Mouse (Mus musculus) liver, adult 2 months (tissue): ENCODE results near the gene Gtpbp8.

Experiments used
- CTCF ChIP-seq: fragments of 200-500 bp; IDR thresholded peaks from 2 replicates; pipeline ENCODE4 v1.5.1; 2011; ENCODE audit warnings: low read depth, low read length, control low read depth
- POLR2A ChIP-seq: fragments of 200-500 bp; IDR thresholded peaks from 2 replicates; pipeline ENCODE4 v1.6.1; 2011; ENCODE audit warnings: low read length, control low read depth; ENCODE audit not compliant: insufficient read depth; ENCODE audit errors: extremely low read depth

- TF ChIP-seq POLR2A (no peak), CTCF (no peak)
Observed at GRCm38 (mm10) chr16:44717838-44718237, 28.3 kb downstream of the Gtpbp8 start.
